Mouse (Mus musculus): ENCODE measurements at regions not wholly inside any gene's neighbourhood (a gene's known extent, or its start where the extent isn't known, plus 50 kb on each side); places are given as distances from the start of the nearest gene placed in this dataset.

DNA sequence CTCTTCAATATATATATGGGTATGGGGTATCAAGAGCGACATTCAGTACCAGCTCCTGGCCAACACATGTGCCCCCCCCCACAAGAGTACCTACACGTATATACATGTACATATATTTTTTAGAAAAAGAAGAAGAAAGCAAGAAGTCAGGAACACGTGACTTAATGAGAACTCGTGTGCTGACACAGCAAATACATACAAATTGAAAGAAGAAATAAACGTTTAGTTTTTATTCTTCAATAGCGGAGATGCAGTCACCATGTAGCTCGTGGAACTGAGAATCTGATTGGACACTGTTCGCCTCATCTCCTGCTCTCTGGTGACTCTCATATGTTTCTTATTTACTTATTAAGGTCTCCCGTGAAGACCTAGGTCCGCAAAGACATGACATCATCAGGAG is 80.3 kb upstream of the Six2 start:
- no peaks in the 10 kb centered on the region for H3K27me3 ChIP-seq (ENCODE audit: low read depth, poor library complexity, severe bottlenecking)
- no peak overlapping the region for H3K27ac ChIP-seq (replicated peaks)
- peaks cover 11% of the 10 kb centered on the region for H3K4me1 ChIP-seq
- no peak for DNase-seq (ENCODE audit: low spot score)
- no peaks in the 10 kb centered on the region for H3K9me3 ChIP-seq (replicated peaks)
- no peak overlapping the region for H3K4me3 ChIP-seq
- 93% methylated on average over 10 of the region's 10 CpGs for WGBS
- no peaks in the 10 kb centered on the region for H3K36me3 ChIP-seq

DNA sequence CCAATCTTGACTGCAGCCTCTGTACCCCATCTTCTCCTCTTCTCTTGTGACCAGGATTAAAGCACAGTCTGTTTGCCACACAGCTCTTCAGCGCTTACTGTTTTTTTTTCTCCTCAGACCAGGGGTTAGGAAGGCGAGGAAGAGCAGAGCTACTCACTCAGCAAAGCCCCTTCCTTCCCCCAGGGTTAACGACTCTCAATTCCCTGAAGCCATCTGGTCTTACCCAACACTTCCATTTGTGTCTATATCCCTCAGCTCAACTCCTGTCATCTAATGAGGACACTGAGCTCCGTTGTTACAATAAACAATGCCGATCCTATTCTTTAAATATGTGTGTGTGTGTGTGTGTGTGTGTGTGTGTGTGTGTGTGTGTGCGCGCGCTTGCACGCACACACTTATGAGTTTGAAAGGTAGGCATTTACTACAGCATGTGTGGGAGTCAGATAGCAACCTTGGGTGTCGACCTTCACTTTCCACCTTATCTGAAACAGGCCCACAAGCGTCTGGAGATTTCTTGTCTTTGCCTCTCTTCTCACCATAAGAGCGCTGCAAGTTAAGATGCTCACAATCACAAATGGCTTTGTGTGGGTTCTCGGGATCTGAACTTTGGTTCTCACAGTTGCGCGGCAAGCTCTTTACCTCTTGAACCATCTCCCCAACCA is 79.3 kb upstream of the Six2 start:
- Histone ChIP-seq H3K27me3 (ENCODE audit: low read depth, poor library complexity, severe bottlenecking) (no peaks in the 10 kb centered on the region), H3K4me1 (peaks cover 11% of the 10 kb centered on the region), H3K9me3 (replicated peaks) (peaks cover 5% of the 10 kb centered on the region; the same call in 1 of the 2 replicates), H3K4me3 (no peak overlapping the region), H3K36me3 (no peaks in the 10 kb centered on the region), H3K27ac (replicated peaks) (no peak overlapping the region)
- 77% methylated on average over 15 of the region's 15 CpGs for WGBS
- no peak for DNase-seq (ENCODE audit: low spot score)

DNA sequence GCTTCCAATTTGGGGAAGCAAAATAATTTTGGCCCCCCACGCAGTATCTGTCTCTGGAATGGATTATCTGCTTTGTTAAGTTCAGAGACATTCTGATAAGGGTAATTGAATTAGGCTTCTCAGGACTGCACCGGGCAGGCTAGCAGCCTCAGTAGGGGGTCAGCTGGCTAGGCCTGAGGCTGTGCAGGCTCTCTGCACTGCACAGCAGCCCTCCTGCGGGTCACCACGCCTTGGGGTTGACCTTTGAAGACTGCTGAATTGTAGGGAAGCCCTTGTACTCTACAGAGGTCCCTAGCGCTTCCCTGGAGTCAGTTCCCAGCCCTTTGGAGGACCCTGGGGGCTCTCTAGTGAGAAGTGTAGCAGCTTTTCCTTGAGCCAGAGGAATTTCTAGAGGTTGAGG is 78.5 kb upstream of the Six2 start:
- DNase-seq (ENCODE audit: low spot score), result peak; percentile 27
- WGBS, result 11% methylated on average over 5 of the region's 5 CpGs
- H3K36me3 ChIP-seq, result no peaks in the 10 kb centered on the region
- H3K9me3 ChIP-seq (replicated peaks), result peaks cover 10% of the 10 kb centered on the region; the same call in 1 of the 2 replicates
- no peak overlapping the region for H3K4me3 ChIP-seq
- peaks cover 11% of the 10 kb centered on the region for H3K4me1 ChIP-seq
- peak overlapping the region; percentile 67 for H3K27ac ChIP-seq (replicated peaks)
- H3K27me3 ChIP-seq (ENCODE audit: low read depth, poor library complexity, severe bottlenecking), result no peaks in the 10 kb centered on the region

DNA sequence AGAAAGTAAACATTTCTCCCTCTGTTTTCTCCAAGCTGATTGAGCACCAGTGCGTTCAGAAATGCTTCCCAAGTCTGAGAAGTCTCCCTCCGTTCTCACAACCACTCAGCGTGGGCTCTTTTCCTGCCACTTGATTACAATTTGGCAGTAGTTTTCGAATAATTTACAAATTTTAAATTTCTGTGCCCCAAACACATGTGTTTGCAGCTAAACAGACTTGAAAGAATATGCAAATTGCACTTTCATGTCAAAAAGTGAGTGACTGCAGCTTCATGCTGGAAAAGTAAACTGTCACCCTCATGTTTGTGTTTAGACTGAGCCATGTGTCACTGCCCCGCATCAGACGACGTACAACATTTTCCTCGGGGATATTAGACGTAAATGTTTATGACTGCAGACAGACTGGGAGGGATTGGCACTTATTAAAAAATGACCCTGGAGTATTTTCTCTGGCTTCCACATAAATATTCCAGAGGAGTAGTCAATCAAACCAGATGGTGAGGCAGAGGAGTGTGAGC is 70.6 kb upstream of the Six2 start:
- WGBS, result 79% methylated on average over 9 of the region's 9 CpGs
- Histone ChIP-seq H3K4me3 (no peak overlapping the region), H3K4me1 (no peaks in the 10 kb centered on the region), H3K27me3 (ENCODE audit: low read depth, poor library complexity, severe bottlenecking) (no peaks in the 10 kb centered on the region), H3K9me3 (replicated peaks) (peaks cover 10% of the 10 kb centered on the region; the same call in 1 of the 2 replicates), H3K36me3 (no peaks in the 10 kb centered on the region), H3K27ac (replicated peaks) (no peak overlapping the region)
- no peak for DNase-seq (ENCODE audit: low spot score)

DNA sequence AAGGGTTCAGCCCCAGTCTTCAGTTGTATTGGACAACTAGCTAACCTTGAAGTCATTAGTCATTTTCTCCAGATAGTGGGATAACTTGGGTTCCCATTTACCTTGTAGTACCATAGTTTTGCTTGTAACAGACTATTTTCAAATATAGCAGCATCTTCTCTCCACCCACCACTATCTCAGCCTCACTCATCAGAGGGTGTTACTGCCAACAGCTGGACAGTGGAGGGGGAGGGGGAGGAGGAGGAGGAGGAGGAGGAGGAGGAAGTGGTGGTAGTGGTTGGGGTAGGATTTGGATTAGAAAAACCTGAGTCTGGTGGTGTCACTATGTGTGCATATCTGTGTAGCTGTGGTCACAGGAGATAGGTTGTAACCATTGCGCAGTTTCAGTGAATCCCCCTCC is 69.6 kb upstream of the Six2 start:
- Histone ChIP-seq H3K36me3 (no peaks in the 10 kb centered on the region), H3K9me3 (replicated peaks) (peaks cover 8% of the 10 kb centered on the region; the same call in 1 of the 2 replicates), H3K4me1 (no peaks in the 10 kb centered on the region), H3K27me3 (ENCODE audit: low read depth, poor library complexity, severe bottlenecking) (0 out of 2 replicates have a peak, but pooled peaks cover 4% of the 10 kb centered on the region), H3K4me3 (no peak overlapping the region), H3K27ac (replicated peaks) (no peak overlapping the region)
- WGBS, result 87% methylated on average over 1 of the region's 1 CpGs
- no peak for DNase-seq (ENCODE audit: low spot score)

DNA sequence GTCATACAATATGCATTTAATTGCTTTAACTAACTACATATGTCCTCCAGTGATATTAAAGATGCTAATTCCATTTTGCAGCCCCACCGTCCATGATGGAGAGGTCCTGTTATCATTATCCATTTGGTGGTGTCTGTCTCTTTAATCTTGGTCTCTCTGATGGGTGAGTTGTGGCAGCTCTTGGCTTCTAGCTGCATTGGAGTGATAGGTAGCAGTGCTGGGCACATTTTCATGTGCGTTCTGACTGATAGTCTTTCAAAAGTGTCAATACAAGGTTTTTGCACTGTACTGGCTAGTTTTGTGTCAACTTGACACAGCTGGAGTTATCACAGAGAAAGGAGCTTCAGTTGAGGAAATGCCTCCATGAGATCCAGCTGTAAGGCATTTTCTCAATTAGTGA is 67.5 kb upstream of the Six2 start:
- Histone ChIP-seq H3K9me3 (replicated peaks) (no peaks in the 10 kb centered on the region), H3K4me3 (no peak overlapping the region), H3K36me3 (no peaks in the 10 kb centered on the region), H3K27ac (replicated peaks) (no peak overlapping the region), H3K4me1 (no peaks in the 10 kb centered on the region), H3K27me3 (ENCODE audit: low read depth, poor library complexity, severe bottlenecking) (peaks cover 12% of the 10 kb centered on the region; the same call in 1 of the 2 replicates)
- DNase-seq (ENCODE audit: low spot score), result no peak
- WGBS, result 83% methylated on average over 2 of the region's 2 CpGs

DNA sequence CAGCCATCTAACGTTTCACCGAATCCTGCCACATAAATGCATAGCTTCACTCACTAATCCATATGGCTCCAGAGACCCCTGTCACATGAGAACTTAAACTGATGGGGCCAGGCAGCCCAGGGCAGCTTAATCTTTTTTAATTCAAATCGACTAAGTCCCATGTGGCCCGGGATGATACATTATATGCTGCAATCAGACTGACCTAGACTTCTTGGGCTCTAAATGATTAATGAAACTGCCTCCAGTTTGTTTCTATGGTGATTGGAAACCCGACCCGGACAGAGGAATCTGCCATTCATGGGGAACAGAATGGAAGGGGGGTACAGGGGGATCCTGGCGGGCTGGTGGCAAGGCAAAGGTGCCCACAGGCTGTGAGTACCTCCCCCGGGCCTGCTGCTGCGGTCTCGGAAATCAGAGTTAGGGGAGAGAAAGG is 60.6 kb upstream of the Six2 start:
- Histone ChIP-seq H3K4me3 (peak overlapping the region; percentile 23; the same call in 1 of the 2 replicates), H3K36me3 (no peaks in the 10 kb centered on the region), H3K4me1 (peaks cover 24% of the 10 kb centered on the region), H3K27me3 (ENCODE audit: low read depth, poor library complexity, severe bottlenecking) (peaks cover 40% of the 10 kb centered on the region), H3K27ac (replicated peaks) (peak overlapping the region; percentile 74), H3K9me3 (replicated peaks) (no peaks in the 10 kb centered on the region)
- DNase-seq (ENCODE audit: low spot score), result peak; percentile 51
- WGBS, result 25% methylated on average over 10 of the region's 10 CpGs

DNA sequence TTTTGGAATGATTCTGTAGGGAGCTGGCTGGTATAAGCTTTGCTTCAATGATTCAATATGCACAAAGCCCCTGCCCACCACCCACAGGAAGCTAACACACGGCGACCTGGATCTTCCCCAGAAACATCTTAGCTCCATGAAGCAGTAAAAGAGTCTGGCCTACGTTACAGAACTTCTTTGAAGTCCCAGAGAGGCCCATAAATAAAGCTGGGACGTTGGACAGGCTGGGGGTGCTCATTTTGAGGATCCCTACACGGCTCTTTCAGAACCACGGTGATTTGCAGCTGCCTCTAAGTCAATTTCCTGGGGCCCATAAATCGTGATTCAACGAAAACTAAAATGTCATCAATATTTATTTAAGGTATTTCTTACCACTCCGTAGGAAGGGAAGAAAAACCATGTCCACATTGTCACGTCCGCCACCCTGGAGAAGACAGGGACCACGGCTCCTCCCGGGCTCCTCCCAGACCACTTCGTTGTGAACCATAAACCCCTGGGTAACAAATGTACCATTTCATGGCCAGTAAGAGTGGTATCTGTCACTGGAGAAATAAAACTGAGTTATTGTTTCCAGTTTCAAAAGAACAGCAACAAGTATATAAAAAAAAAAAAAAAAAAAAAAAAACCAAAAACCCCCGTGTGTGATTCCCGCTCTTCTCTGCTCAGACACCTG is 60.0 kb upstream of the Six2 start:
- Histone ChIP-seq H3K4me3 (no peak overlapping the region), H3K27me3 (ENCODE audit: low read depth, poor library complexity, severe bottlenecking) (peaks cover 39% of the 10 kb centered on the region), H3K36me3 (no peaks in the 10 kb centered on the region), H3K27ac (replicated peaks) (0 out of 2 replicates have a peak overlapping the region, but pooled peaks have one; percentile 28), H3K4me1 (peaks cover 24% of the 10 kb centered on the region), H3K9me3 (replicated peaks) (no peaks in the 10 kb centered on the region)
- 81% methylated on average over 16 of the region's 16 CpGs for WGBS
- DNase-seq (ENCODE audit: low spot score), result no peak

Data from midbrain, embryonic 10.5 days (tissue).